ENCODE assay signal across 17 mouse cellular contexts in genomic region chr19:36634771-36635170, GRCm38 (mm10).
A peak's percentile ranks its signal among the peaks of the same experiment; 100 is the strongest.
DNase-seq lines count a peak whose midpoint lies in the region.
"Had no signal": no experiment of that assay in that cellular context is flagged by ENCODE, and none has a peak within 500 bp of the region (broad histone marks: within the 10 kb centered on the region; RNA-seq: fewer than 3 reads in every experiment).

No protein-coding gene starts in this region.

- DNase-seq in adrenal gland, adult 8-10 months, result peak; percentile 15
- no peak for DNase-seq in adrenal gland, postnatal 4 days (ENCODE audit: low spot score in 2 of 2)
- DNase-seq in lung, adult 18-20 months, result peak; percentile 9 to 38
- DNase-seq in lung, postnatal 10 days, result no peak
- DNase-seq in fat pad, adult 2 months (ENCODE audit: extremely low read depth, low read depth, low spot score), result peak; percentile 76
- no peak for DNase-seq in embryo, embryonic 10.5 days (ENCODE audit: low spot score)
- DNase-seq in kidney, adult 11 months, result no peak
- DNase-seq: cerebellum, adult 18-20 months; cerebellum, postnatal 10 days; gastrocnemius, adult 2 months; gastrocnemius, postnatal 36 days; heart, adult 2 months; kidney, postnatal 14 days; layer of hippocampus, adult 9-11 months; right cerebral cortex, postnatal 25 days; thymus, adult 18-20 months; thymus, postnatal 25 days had no signal

Comparison
In these comparisons a context has a peak if more than half of its experiments do, and no peak if none do; other contexts are left out.
1. DNase-seq: peak in adrenal gland, adult 8-10 months (single experiment), lung, adult 18-20 months (2 of 2) and fat pad, adult 2 months (single experiment); none in adrenal gland, postnatal 4 days (0 of 2), lung, postnatal 10 days (single experiment), embryo, embryonic 10.5 days (single experiment) and kidney, adult 11 months (single experiment).